Mouse (Mus musculus): ENCODE results near the gene Zswim1.

DNA sequence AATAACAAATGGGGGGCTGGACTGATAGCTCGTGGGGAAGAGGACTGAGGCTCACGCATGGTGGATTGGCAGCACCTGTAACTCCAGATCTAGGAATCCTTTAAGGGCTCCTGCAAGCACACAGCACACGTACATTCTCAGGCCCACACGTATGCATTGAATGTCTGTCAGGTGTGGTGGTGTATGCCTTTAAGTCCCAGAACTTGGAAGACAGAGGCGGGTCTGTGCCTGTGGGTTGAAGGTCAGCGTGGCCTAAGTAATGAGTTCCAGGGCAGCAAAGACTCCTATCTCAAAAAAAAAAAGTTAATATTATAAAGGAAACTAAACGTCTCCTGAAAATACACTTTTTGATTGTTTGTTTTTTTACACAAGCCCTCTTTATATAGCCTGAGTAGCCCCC, 15.9 kb upstream of the Zswim1 start:
- no peak for TF ChIP-seq EP300 (IDR thresholded peaks at IDR 0.05; ENCODE audit: low read depth)
- no peak for TF ChIP-seq CTCF (IDR thresholded peaks at IDR 0.05; ENCODE audit: low read depth)
